Mouse (Mus musculus) MEL (cell line): ENCODE measurements around the gene Ambra1. TPM values are rescaled to one million over a fixed set of nuclear protein-coding genes. Genes with fewer than 3 reads are reported as not detected.

Source experiments
- DNase-seq: peaks from one replicate; pipeline ENCODE4 v3.0.0; 2011; ENCODE audit warnings: low read depth, low spot score
- H3K27ac ChIP-seq: 2 replicates; pipeline ENCODE4 v1.5.1; 2012; ENCODE audit warnings: low read depth, mild to moderate bottlenecking, control low read depth, low read length, moderate library complexity; ENCODE audit not compliant: control insufficient read depth
- H3K27me3 ChIP-seq, 2 experiments: fragments of 150-350 bp in 1 of 2; sonication (generic) in 1 of 2; 2 replicates each; pipeline ENCODE4 v1.6.1; 2012; ENCODE audit warnings: low read length in 2 of 2, mild to moderate bottlenecking in 2 of 2, improper control_type of control experiment in 1 of 2, moderate library complexity in 1 of 2; ENCODE audit not compliant: insufficient read depth in 2 of 2, control insufficient read depth in 1 of 2
- H3K36me3 ChIP-seq, 2 experiments: 2 replicates each; pipeline ENCODE4 v1.6.1; 2012 to 2014; ENCODE audit warnings: low read length in 2 of 2, improper control_type of control experiment in 1 of 2, inconsistent platforms in 1 of 2, mild to moderate bottlenecking in 1 of 2; ENCODE audit not compliant: insufficient read depth in 2 of 2, control insufficient read depth in 1 of 2
- H3K4me1 ChIP-seq, 2 experiments: fragments of 150-350 bp in 1 of 2; sonication (generic) in 1 of 2; 2 replicates each; pipeline ENCODE4 v1.6.1; 2012; ENCODE audit warnings: low read length in 2 of 2, improper control_type of control experiment in 1 of 2, mild to moderate bottlenecking in 1 of 2; ENCODE audit not compliant: insufficient read depth in 2 of 2, control insufficient read depth in 1 of 2
- H3K4me3 ChIP-seq, 2 experiments: fragments of 150-350 bp in 1 of 2; sonication (generic) in 1 of 2; 2 replicates each; pipeline ENCODE4 v1.5.1; 2012; ENCODE audit warnings: low read depth in 2 of 2, low read length in 2 of 2, mild to moderate bottlenecking in 2 of 2, moderate library complexity in 2 of 2, control low read depth in 1 of 2, improper control_type of control experiment in 1 of 2; ENCODE audit not compliant: control insufficient read depth in 1 of 2, insufficient read depth in 1 of 2
- H3K79me2 ChIP-seq: 2 replicates; pipeline ENCODE4 v1.6.1; 2012; ENCODE audit warnings: mild to moderate bottlenecking, low read length, moderate library complexity; ENCODE audit not compliant: control insufficient read depth, poor library complexity, insufficient read depth
- H3K9ac ChIP-seq: 2 replicates; pipeline ENCODE4 v1.6.1; 2012; ENCODE audit warnings: low read depth, mild to moderate bottlenecking, control low read depth, low read length, moderate library complexity; ENCODE audit not compliant: control insufficient read depth, poor library complexity, severe bottlenecking
- H3K9me3 ChIP-seq: fragments of 150-350 bp; sonication (generic); replicated peaks from 2 replicates; pipeline ENCODE4 v1.6.1; 2012; ENCODE audit warnings: mild to moderate bottlenecking, low read length, improper control_type of control experiment, moderate library complexity; ENCODE audit not compliant: insufficient read depth
- BHLHE40 ChIP-seq: IDR thresholded peaks from 2 replicates; pipeline ENCODE4 v1.6.1; 2012; ENCODE audit warnings: low read depth, mild to moderate bottlenecking, inconsistent platforms, low read length, improper control_type of control experiment, borderline replicate concordance
- CHD1 ChIP-seq: IDR thresholded peaks from 2 replicates; pipeline ENCODE4 v1.6.1; 2012; ENCODE audit warnings: low read depth, mild to moderate bottlenecking, inconsistent platforms, low read length, improper control_type of control experiment
- CHD2 ChIP-seq: IDR thresholded peaks from 2 replicates; pipeline ENCODE4 v1.6.1; 2011; ENCODE audit warnings: low read length, improper control_type of control experiment
- CTCF ChIP-seq, 3 experiments: IDR thresholded peaks in 2 of 3; conservative IDR thresholded peaks in 1 of 3; 2 replicates each; pipeline ENCODE4 v1.5.1; 2011 to 2012; ENCODE audit warnings: low read length in 3 of 3, low read depth in 2 of 3, mild to moderate bottlenecking in 2 of 3, improper control_type of control experiment in 1 of 3, inconsistent platforms in 1 of 3, mixed read lengths in 1 of 3, moderate library complexity in 1 of 3; ENCODE audit not compliant: control insufficient read depth in 1 of 3, insufficient read depth in 1 of 3, poor library complexity in 1 of 3, severe bottlenecking in 1 of 3
- ELF1 ChIP-seq: IDR thresholded peaks from 2 replicates; pipeline ENCODE4 v1.6.1; 2014; ENCODE audit warnings: low read depth, mild to moderate bottlenecking, inconsistent platforms, low read length, improper control_type of control experiment, moderate library complexity
- EP300 ChIP-seq, 2 experiments: IDR thresholded peaks; 2 replicates each; pipeline ENCODE4 v1.6.1; 2011; ENCODE audit warnings: improper control_type of control experiment in 2 of 2, low read length in 2 of 2, low read depth in 1 of 2, mild to moderate bottlenecking in 1 of 2
- ETS1 ChIP-seq: IDR thresholded peaks from 2 replicates; pipeline ENCODE4 v1.6.1; 2012; ENCODE audit warnings: low read depth, mild to moderate bottlenecking, inconsistent platforms, low read length, improper control_type of control experiment, moderate library complexity
- GABPA ChIP-seq: IDR thresholded peaks from 2 replicates; pipeline ENCODE4 v1.6.1; 2012; ENCODE audit warnings: low read depth, mild to moderate bottlenecking, inconsistent platforms, low read length, improper control_type of control experiment, moderate library complexity
- GATA1 ChIP-seq: IDR thresholded peaks from 2 replicates; pipeline ENCODE4 v1.6.1; 2011; ENCODE audit warnings: low read depth, low read length, improper control_type of control experiment
- HCFC1 ChIP-seq: IDR thresholded peaks from 2 replicates; pipeline ENCODE4 v1.6.1; 2012; ENCODE audit warnings: low read depth, mild to moderate bottlenecking, inconsistent platforms, low read length, improper control_type of control experiment, moderate library complexity
- JUND ChIP-seq: IDR thresholded peaks from 2 replicates; pipeline ENCODE4 v1.6.1; 2011; ENCODE audit warnings: low read depth, mild to moderate bottlenecking, improper control_type of control experiment, low read length
- KAT2A ChIP-seq: conservative IDR thresholded peaks from 2 replicates; pipeline ENCODE4 v1.6.1; 2012; ENCODE audit warnings: low read depth, low read length, improper control_type of control experiment, inconsistent platforms
- MAFK ChIP-seq: IDR thresholded peaks from 2 replicates; pipeline ENCODE4 v1.6.1; 2011; ENCODE audit warnings: low read depth, mild to moderate bottlenecking, low read length, improper control_type of control experiment, borderline replicate concordance
- MEF2A ChIP-seq: IDR thresholded peaks from 2 replicates; pipeline ENCODE4 v1.6.1; 2014; ENCODE audit warnings: low read depth, mild to moderate bottlenecking, inconsistent platforms, low read length, improper control_type of control experiment; ENCODE audit not compliant: poor library complexity, insufficient replicate concordance, severe bottlenecking; ENCODE audit errors: extremely low read depth
- MXI1 ChIP-seq: IDR thresholded peaks from 2 replicates; pipeline ENCODE4 v1.6.1; 2011; ENCODE audit warnings: mild to moderate bottlenecking, low read depth, low read length, improper control_type of control experiment
- MYC ChIP-seq: IDR thresholded peaks from 2 replicates; pipeline ENCODE4 v1.6.1; 2011; ENCODE audit warnings: low read depth, mild to moderate bottlenecking, low read length, improper control_type of control experiment, moderate library complexity
- NELFE ChIP-seq: IDR thresholded peaks from 2 replicates; pipeline ENCODE4 v1.6.1; 2011; ENCODE audit warnings: low read depth, low read length, improper control_type of control experiment
- POLR2A ChIP-seq, 2 experiments: IDR thresholded peaks; 2 replicates each; pipeline ENCODE4 v1.6.1; 2011 to 2012; ENCODE audit warnings: low read length in 2 of 2, mild to moderate bottlenecking in 2 of 2, control low read depth in 1 of 2, improper control_type of control experiment in 1 of 2, low read depth in 1 of 2, moderate library complexity in 1 of 2; ENCODE audit not compliant: control insufficient read depth in 1 of 2, insufficient read depth in 1 of 2, poor library complexity in 1 of 2
- POLR2AphosphoS2 ChIP-seq: IDR thresholded peaks from 2 replicates; pipeline ENCODE4 v1.6.1; 2011; ENCODE audit warnings: low read length, improper control_type of control experiment
- RAD21 ChIP-seq: IDR thresholded peaks from 2 replicates; pipeline ENCODE4 v1.6.1; 2011; ENCODE audit warnings: mild to moderate bottlenecking, low read depth, low read length, improper control_type of control experiment
- RCOR1 ChIP-seq: IDR thresholded peaks from 2 replicates; pipeline ENCODE4 v1.6.1; 2012; ENCODE audit warnings: low read depth, mild to moderate bottlenecking, inconsistent platforms, low read length, improper control_type of control experiment
- SMC3 ChIP-seq: IDR thresholded peaks from 2 replicates; pipeline ENCODE4 v1.6.1; 2011; ENCODE audit warnings: low read depth, low read length, improper control_type of control experiment
- TAL1 ChIP-seq: IDR thresholded peaks from 2 replicates; pipeline ENCODE4 v1.6.1; 2012; ENCODE audit warnings: mild to moderate bottlenecking, inconsistent platforms, low read length, moderate library complexity, mixed read lengths
- TBP ChIP-seq: IDR thresholded peaks from 2 replicates; pipeline ENCODE4 v1.8.0; 2011; ENCODE audit warnings: low read depth, low read length, improper control_type of control experiment
- TCF12 ChIP-seq: IDR thresholded peaks from 2 replicates; pipeline ENCODE4 v1.6.1; 2014; ENCODE audit warnings: low read depth, mild to moderate bottlenecking, inconsistent platforms, low read length, improper control_type of control experiment, moderate library complexity
- UBTF ChIP-seq: IDR thresholded peaks from 2 replicates; pipeline ENCODE4 v1.6.1; 2012; ENCODE audit warnings: low read depth, mild to moderate bottlenecking, inconsistent platforms, low read length, improper control_type of control experiment, moderate library complexity, borderline replicate concordance; ENCODE audit not compliant: insufficient read depth
- USF1 ChIP-seq: IDR thresholded peaks from 2 replicates; pipeline ENCODE4 v1.6.1; 2014; ENCODE audit warnings: low read depth, mild to moderate bottlenecking, inconsistent platforms, low read length, improper control_type of control experiment, moderate library complexity
- USF2 ChIP-seq, 2 experiments: IDR thresholded peaks; 2 replicates each; pipeline ENCODE4 v1.6.1; 2011 to 2012; ENCODE audit warnings: improper control_type of control experiment in 2 of 2, low read length in 2 of 2, borderline replicate concordance in 1 of 2, inconsistent platforms in 1 of 2, low read depth in 1 of 2, mild to moderate bottlenecking in 1 of 2; ENCODE audit not compliant: insufficient read depth in 1 of 2
- ZC3H11A ChIP-seq: IDR thresholded peaks from 2 replicates; pipeline ENCODE4 v1.6.1; 2012; ENCODE audit warnings: low read depth, mild to moderate bottlenecking, inconsistent platforms, low read length, improper control_type of control experiment
- ZKSCAN1 ChIP-seq: IDR thresholded peaks from 2 replicates; pipeline ENCODE4 v1.6.1; 2012; ENCODE audit warnings: low read depth, mild to moderate bottlenecking, inconsistent platforms, low read length, improper control_type of control experiment, moderate library complexity
- ZMIZ1 ChIP-seq: IDR thresholded peaks from 2 replicates; pipeline ENCODE4 v1.6.1; 2012; ENCODE audit warnings: low read depth, mild to moderate bottlenecking, inconsistent platforms, low read length, improper control_type of control experiment, moderate library complexity
- polyA plus RNA-seq, 2 experiments: library from polyadenylated mRNA; stranded (reverse) in 1 of 2; unstranded in 1 of 2; fragments of >175 nt in 1 of 2; fragments of >200 nt in 1 of 2; gene quantifications; 2 replicates each; pipeline versions ENCODE4 v1.2.1 to v1.2.4; 2012; ENCODE audit warnings: low replicate concordance in 2 of 2, low read depth in 1 of 2; ENCODE audit not compliant: insufficient read length in 2 of 2, insufficient read depth in 1 of 2, missing spikeins in 1 of 2
- total RNA-seq: library from RNA; depleted of rRNA; stranded (reverse); fragments of 300-350 nt; gene quantifications from 2 replicates; pipeline ENCODE4 v1.2.3, GENCODE M21; 2012

Ambra1 gene
- total and polyA plus RNA-seq, 3 experiments: 14.6 to 24.7 TPM; not detected in 1

DNA sequence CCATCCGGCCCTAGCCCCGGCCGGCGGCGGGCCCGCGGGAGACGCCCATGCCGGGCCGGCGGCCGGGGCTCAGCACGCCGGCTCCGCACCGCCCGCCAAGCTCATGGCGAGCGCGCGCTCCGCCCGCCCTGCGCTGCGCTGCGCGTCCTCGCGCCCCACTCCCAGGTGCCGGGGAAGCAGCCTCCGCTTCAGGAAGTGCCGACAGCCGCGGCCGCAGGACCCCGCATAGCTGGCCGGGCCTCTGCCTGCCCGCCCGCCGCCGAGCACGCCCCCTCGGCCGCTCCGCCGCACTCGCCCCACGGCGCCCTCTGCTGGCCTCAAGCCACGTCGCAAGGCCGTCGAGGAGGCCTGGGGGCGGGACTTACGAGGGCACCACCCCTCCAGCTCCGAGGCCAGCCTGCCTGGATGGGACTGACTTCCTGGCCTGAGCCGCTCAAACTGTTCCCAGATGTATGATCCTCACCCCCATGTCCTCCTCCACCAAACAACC lies 233.6 kb downstream of the Ambra1 start (continued):
- TF ChIP-seq KAT2A (no peak), CTCF (IDR thresholded peaks at IDR 0.05 in 2 of 3, conservative IDR thresholded peaks at IDR 0.05 in 1 of 3; ENCODE audit: control insufficient read depth in 1 of 3, insufficient read depth in 1 of 3, low read depth in 2 of 3, low read length in 3 of 3, poor library complexity in 1 of 3, severe bottlenecking in 1 of 3) (peak; percentile 50 to 97 (median 95); a peak in 5 of 6 replicates), GATA1 (no peak), POLR2AphosphoS2 (peak; percentile 63; the same call in 1 of the 2 replicates), USF1 (no peak), JUND (no peak), TBP (0 out of 2 replicates have a peak, but pooled peaks have one; percentile 48), HCFC1 (peak; percentile 77), SMC3 (peak; percentile 58), MYC (0 out of 2 replicates have a peak, but pooled peaks have one; percentile 30), USF2 (IDR thresholded peaks at IDR 0.05; ENCODE audit: borderline replicate concordance in 1 of 2, insufficient read depth in 1 of 2, low read depth in 1 of 2, low read length in 2 of 2) (no peak), EP300 (IDR thresholded peaks at IDR 0.05; ENCODE audit: low read depth in 1 of 2, low read length in 2 of 2) (peak in 1 of 2 experiments; percentile 34; a peak in 1 of 4 replicates), MAFK (no peak), POLR2A (IDR thresholded peaks at IDR 0.05; ENCODE audit: control insufficient read depth in 1 of 2, insufficient read depth in 1 of 2, low read depth in 1 of 2, low read length in 2 of 2, poor library complexity in 1 of 2) (peak; percentile 60 to 72; a peak in 3 of 4 replicates), UBTF (no peak), MEF2A (no peak), RCOR1 (peak; percentile 54; the same call in 1 of the 2 replicates), BHLHE40 (0 out of 2 replicates have a peak, but pooled peaks have one; percentile 36), NELFE (peak; percentile 54), RAD21 (peak; percentile 34), TCF12 (peak; percentile 70), GABPA (no peak)

DNA sequence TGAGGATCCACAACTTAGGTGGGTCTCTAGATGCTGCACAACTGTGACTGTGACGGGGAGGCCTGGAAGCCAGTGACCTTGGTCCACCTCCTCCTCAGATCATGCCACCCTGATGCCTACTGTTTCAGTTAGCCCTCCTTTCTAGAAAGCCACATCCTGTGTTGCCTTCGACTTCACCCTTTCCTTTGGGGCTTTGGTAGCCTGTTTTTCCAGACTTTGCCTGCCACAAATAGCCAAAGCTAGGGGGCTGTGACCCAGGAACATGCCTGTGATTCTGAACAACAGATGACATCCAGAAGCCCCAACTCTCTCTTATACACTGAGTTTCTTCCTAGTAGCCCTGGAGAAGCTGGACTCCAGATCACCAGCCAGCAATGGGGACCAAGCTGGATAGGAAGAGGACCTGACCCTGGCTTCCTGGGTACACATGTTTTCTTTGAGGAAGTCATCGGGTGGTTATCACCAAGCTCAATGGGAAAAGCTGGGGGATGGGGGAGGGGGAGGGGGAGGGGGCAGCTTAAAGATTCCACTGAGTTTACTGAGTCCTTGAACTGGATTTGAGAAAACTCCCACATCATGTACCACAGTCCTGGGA lies 234.8 kb downstream of the Ambra1 start:
- no peaks in the 10 kb centered on the region for H3K9me3 ChIP-seq
- H3K4me1 ChIP-seq: peaks cover 7 to 25% of the 10 kb centered on the region in 2 experiments; a peak in 3 of 4 replicates
- DNase-seq: peak; percentile 46
- no peaks in the 10 kb centered on the region; a peak in 1 of 4 replicates for H3K27me3 ChIP-seq
- peak overlapping the region; percentile 80 to 84 for H3K4me3 ChIP-seq
- H3K79me2 ChIP-seq: peaks cover 30% of the 10 kb centered on the region
- peak overlapping the region; percentile 54 for H3K27ac ChIP-seq
- H3K36me3 ChIP-seq: peaks cover 0 to 16% of the 10 kb centered on the region in 2 experiments; a peak in 2 of 4 replicates
- peak overlapping the region; percentile 86 for H3K9ac ChIP-seq
- TF ChIP-seq CHD2 (no peak), MXI1 (peak; percentile 54), UBTF (no peak), ZC3H11A (no peak), CHD1 (no peak), ZMIZ1 (0 out of 2 replicates have a peak, but pooled peaks have one; percentile 9), ELF1 (no peak), EP300 (IDR thresholded peaks at IDR 0.05; ENCODE audit: low read depth in 1 of 2, low read length in 2 of 2) (peak; percentile 5 to 31; a peak in 2 of 4 replicates), BHLHE40 (no peak), RAD21 (no peak), TCF12 (no peak), ZKSCAN1 (no peak), GABPA (no peak), HCFC1 (no peak), POLR2A (IDR thresholded peaks at IDR 0.05; ENCODE audit: control insufficient read depth in 1 of 2, insufficient read depth in 1 of 2, low read depth in 1 of 2, low read length in 2 of 2, poor library complexity in 1 of 2) (no peak), ETS1 (0 out of 2 replicates have a peak, but pooled peaks have one; percentile 19), GATA1 (no peak), USF2 (IDR thresholded peaks at IDR 0.05; ENCODE audit: borderline replicate concordance in 1 of 2, insufficient read depth in 1 of 2, low read depth in 1 of 2, low read length in 2 of 2) (no peak), TBP (no peak), TAL1 (no peak)
